Mouse (Mus musculus): Measurements from ENCODE around the gene 1700028K03Rik.

DNA sequence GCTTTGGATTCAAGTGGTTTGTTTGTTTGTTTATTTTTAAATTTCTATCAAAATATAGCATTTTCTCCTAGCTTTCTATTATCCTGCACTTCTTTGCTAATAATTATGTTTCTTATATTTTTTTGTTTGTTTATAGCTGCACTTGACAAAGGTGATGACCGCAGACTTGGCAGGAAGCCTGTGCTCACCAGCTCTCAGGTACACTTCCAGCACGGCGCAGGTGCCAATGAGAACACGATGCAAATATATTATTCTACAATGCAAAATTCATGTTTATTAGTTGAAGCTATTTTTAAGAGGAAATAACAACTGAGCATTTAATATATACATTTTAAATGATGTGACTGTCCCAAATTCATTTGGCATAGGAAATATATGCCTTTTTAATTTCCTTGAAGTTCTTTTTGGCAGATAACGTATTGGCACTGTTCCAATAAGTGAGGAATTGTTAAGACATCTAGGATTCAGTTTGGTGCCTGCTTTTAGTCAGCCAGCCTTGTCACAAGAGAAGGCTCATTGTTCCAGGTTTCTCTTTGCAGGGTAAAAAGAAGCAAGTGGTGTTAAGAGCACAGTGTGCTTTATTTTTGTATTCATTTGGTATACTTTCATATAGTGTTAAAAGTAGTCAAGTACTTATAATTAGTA, 34.5 kb upstream of the 1700028K03Rik start:
- TF ChIP-seq CTCF (IDR thresholded peaks at IDR 0.05) = no peak
- no peak for TF ChIP-seq POLR2A (IDR thresholded peaks at IDR 0.05; ENCODE audit: insufficient read depth, low read depth, low read length)
- TF ChIP-seq EP300 (IDR thresholded peaks at IDR 0.05; ENCODE audit: insufficient read depth, low read depth, low read length) = no peak

Measured in heart, adult 2 months (tissue).